Mouse (Mus musculus) kidney, adult 2 months (tissue): Measurements from ENCODE around the gene Bcat1. TPM values are rescaled to one million over a fixed set of nuclear protein-coding genes. Genes with fewer than 3 reads are reported as not detected.

ENCODE experiments used
- DNase-seq: peaks from one replicate; pipeline ENCODE4 v3.0.0; 2021
- H3K27ac ChIP-seq: fragments of 200-500 bp; 2 replicates; pipeline ENCODE4 v1.5.1; 2012; ENCODE audit warnings: low read depth, low read length, control low read depth, inconsistent platforms; ENCODE audit not compliant: insufficient read depth
- H3K27me3 ChIP-seq: fragments of 200-500 bp; replicated peaks from 2 replicates; pipeline ENCODE4 v1.6.1; 2012; ENCODE audit warnings: mild to moderate bottlenecking, moderate library complexity, low read length, inconsistent platforms; ENCODE audit not compliant: control insufficient read depth, insufficient read depth
- H3K36me3 ChIP-seq: fragments of 200-500 bp; 2 replicates; pipeline ENCODE4 v1.6.1; 2012; ENCODE audit warnings: mild to moderate bottlenecking, moderate library complexity, low read length, inconsistent platforms; ENCODE audit not compliant: control insufficient read depth, insufficient read depth
- H3K4me1 ChIP-seq: fragments of 200-500 bp; 2 replicates; pipeline ENCODE4 v1.6.1; 2011; ENCODE audit warnings: low read length; ENCODE audit not compliant: control insufficient read depth, insufficient read depth
- H3K4me3 ChIP-seq: fragments of 200-500 bp; 2 replicates; pipeline ENCODE4 v1.5.1; 2011; ENCODE audit warnings: mild to moderate bottlenecking, low read depth, low read length, control low read depth; ENCODE audit not compliant: insufficient read depth
- CTCF ChIP-seq: fragments of 200-500 bp; conservative IDR thresholded peaks from 2 replicates; pipeline ENCODE4 v1.5.1; 2011; ENCODE audit warnings: low read depth, mild to moderate bottlenecking, control low read depth, low read length, moderate library complexity, mixed read lengths; ENCODE audit not compliant: insufficient read depth, insufficient read length
- POLR2A ChIP-seq: fragments of 200-500 bp; IDR thresholded peaks from one replicate; pipeline ENCODE4 v1.6.1; 2011; ENCODE audit warnings: low read depth, low read length, control low read depth
- WGBS: fragments of 180-500 bp; shearing (Covaris S2); methylation state at CpG from one replicate; pipeline ENCODE4 v1.1.7; 2018; 5-methylcytosine and 5-hydroxymethylcytosine counted together
- polyA plus RNA-seq: library from polyadenylated mRNA; depleted of rRNA; stranded (reverse); fragments of >200 nt; gene quantifications from 2 replicates; pipeline ENCODE4 v1.2.3, GENCODE M21; 2012

Bcat1 gene
- polyA plus RNA-seq, 1 experiment = 10.2 TPM

DNA sequence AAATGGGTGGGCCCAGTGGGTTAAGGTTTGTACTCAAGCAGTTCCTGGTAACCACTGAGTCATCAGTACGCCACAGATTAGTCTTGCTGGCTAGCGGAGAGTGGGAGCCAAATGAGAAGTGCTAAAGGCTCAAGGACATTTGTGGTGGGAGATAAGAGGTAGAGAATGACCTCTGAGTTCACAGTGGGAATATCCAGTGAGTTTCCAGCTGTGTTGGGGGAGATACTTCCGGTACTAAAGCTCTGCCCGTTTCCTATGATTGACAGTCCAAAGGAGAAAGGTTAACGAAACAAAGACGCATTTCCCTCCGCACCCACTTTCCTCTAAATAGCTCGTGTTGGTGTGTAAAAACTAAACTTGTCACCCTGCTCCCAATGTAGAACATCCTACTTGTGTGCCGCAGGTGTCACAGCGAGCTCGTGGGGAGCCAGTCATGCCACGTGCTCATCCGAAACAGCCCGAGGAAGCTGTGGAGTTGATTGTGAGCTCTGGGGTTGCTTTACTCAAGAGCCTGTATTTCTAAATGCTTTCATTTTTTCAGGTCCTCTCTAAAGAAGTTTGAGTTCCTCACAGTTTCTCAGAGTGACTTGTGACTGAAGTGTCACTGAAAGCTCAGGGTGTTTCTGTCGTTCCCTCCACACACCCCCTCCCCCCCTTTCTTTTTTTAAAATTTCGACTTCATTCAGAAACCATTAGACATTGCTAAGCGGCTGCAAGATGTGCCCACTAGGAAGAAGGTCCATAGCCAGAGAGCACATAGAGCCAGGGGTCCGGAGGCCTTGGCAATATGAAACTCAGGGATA lies 45.0 kb upstream of the Bcat1 start:
- 41% methylated on average over 18 of the region's 18 CpGs for WGBS
- no peaks in the 10 kb centered on the region for H3K36me3 ChIP-seq
- no peak overlapping the region for H3K27ac ChIP-seq
- DNase-seq = peak; percentile 17
- H3K27me3 ChIP-seq = no peaks in the 10 kb centered on the region
- TF ChIP-seq CTCF = no peak
- TF ChIP-seq POLR2A = no peak
- no peaks in the 10 kb centered on the region; the same call in 1 of the 2 replicates for H3K4me1 ChIP-seq
- no peak overlapping the region for H3K4me3 ChIP-seq

DNA sequence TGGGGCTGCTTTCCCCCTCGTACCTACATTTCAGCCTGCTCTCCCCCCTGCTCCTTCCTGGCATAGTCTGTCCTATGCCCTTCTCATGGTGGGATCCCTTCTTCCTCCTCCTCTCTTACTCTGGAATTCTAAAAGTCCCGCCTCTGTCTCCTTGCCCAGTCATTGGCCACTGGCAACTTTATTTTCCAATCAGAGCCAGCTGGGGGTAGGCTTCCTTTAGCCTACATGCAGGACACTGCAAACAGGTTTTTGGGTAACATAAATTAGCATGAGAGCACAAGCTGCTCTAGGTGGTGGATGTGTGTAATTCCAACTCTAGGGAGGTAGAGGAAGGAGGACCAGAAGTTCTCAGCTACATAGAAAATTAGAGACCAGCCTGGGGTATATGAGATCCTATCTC lies 44.1 kb upstream of the Bcat1 start:
- WGBS = 86% methylated on average over 2 of the region's 2 CpGs
- no peak overlapping the region for H3K4me3 ChIP-seq
- H3K4me1 ChIP-seq = no peaks in the 10 kb centered on the region; the same call in 1 of the 2 replicates
- DNase-seq = no peak
- no peak overlapping the region for H3K27ac ChIP-seq
- no peaks in the 10 kb centered on the region for H3K27me3 ChIP-seq
- TF ChIP-seq POLR2A (no peak), CTCF (no peak)
- H3K36me3 ChIP-seq = no peaks in the 10 kb centered on the region

DNA sequence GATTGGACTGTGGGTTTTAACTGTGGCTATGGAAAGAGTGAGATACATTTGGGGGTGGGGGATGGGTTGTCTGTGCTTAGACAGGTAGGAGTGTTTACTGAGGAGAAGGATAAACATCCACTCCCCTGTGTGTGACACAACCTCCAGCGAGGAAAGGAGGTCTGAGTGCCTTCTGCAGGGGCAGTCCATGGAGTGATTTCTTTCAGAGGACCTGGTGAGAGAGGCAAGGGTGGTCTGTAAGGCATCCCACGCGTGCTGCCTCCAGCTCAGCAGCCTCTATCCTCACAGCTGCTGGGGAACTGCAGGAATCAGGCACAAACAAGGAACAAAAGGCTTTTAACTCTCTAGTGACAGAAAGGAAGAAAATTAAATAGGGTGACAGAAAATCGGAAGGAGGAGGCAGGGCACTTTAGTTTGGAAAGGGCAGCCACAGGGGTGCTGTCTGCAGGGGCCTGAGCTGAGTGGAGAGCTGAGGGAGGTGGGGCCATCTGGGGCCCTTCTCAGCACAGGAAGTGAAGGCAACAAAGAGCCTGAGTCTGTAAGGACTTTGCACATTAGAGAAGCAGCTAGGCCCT lies 40.2 kb upstream of the Bcat1 start:
- no peak overlapping the region for H3K4me3 ChIP-seq
- TF ChIP-seq CTCF (no peak), POLR2A (no peak)
- DNase-seq = no peak
- H3K4me1 ChIP-seq = no peaks in the 10 kb centered on the region
- H3K27ac ChIP-seq = no peak overlapping the region
- no peaks in the 10 kb centered on the region for H3K36me3 ChIP-seq
- WGBS = 45% methylated on average over 4 of the region's 4 CpGs
- H3K27me3 ChIP-seq = no peaks in the 10 kb centered on the region

DNA sequence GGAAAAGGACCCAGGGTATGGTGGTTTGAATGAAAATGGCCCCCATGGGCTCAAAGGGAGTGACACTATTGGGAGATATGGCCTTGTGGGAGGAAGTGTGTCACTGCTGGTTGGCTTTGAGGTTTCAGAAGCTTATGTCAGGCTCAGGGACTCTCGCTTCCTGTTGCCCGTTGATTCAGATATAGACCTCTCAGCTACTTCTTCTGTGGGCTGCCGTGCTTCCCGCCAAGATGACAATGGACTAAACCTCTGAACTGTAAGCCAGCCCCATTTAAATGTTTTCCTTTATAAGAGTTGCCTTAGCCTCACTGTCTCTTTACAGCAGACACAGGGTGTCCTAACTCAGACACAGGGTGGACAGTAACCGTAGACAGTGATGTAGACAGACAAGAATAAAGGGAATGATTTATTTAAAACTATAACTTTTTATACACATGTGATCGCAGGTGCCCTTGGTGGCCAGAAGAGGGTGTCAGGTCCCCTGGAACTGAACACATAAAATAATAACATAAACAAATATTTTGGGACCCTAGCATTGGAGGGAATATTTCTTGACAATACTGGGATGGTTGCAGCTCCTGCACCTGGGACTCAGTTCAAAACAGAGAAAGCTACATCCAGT lies 39.6 kb upstream of the Bcat1 start, which contains the start of gene Lrmp:
Gene Lrmp (plus strand): TSS at position 178 of the 622 bp plus-strand sequence.
- DNase-seq = no peak
- Histone ChIP-seq H3K36me3 (no peaks in the 10 kb centered on the region), H3K27me3 (no peaks in the 10 kb centered on the region), H3K4me3 (no peak within 1 kb of the TSS), H3K4me1 (no peaks in the 10 kb centered on the region), H3K27ac (no peak within 1 kb of the TSS)
- 80% methylated on average over 6 of the region's 6 CpGs for WGBS
- TF ChIP-seq CTCF (no peak), POLR2A (no peak)

DNA sequence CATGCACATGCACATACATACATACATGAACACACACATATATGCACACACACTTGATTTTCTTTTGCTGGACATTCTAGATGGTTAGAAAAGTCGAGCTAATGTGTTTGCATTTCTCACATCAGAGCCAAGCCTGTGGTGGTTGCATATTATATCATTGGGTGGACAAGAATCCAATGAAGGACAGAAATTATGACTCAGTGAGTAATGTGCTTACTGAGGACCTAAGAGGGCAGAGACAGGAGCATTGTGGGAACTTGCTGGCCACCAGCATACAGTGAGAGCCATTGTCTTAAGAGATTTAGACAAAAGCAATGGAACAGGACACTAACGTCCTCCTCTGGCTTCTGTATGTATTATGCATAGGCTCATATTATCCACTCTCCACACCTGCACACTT lies 38.6 kb upstream of the Bcat1 start:
- 89% methylated on average over 2 of the region's 2 CpGs for WGBS
- Histone ChIP-seq H3K4me1 (no peaks in the 10 kb centered on the region), H3K36me3 (no peaks in the 10 kb centered on the region)

DNA sequence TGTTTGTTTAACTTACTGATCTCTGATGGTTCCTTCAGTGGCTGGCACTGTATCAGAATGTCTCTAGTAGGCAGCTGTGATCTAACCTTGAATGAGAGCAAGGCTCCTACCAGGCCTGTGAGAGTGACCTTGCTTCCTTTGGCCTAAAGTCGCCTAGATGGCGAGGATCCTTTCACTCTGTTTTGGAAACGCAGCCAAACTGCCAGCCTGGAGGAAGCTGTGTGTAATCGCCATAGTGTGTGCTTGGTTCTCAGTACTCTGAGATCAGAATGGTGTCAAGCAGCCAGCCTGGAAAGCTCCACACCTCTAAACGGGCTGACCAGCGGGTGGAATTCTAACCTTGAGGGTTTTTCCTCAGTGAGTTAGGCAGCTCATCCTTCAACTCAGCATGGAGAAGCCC lies 36.9 kb upstream of the Bcat1 start:
- no peak for DNase-seq
- H3K4me1 ChIP-seq = no peaks in the 10 kb centered on the region
- no peak overlapping the region for H3K27ac ChIP-seq
- H3K27me3 ChIP-seq = no peaks in the 10 kb centered on the region
- no peaks in the 10 kb centered on the region for H3K36me3 ChIP-seq
- 64% methylated on average over 6 of the region's 6 CpGs for WGBS
- H3K4me3 ChIP-seq = no peak overlapping the region
- TF ChIP-seq POLR2A (no peak), CTCF (no peak)

More for the DNA sequence above, 38.6 kb upstream of the Bcat1 start:
- TF ChIP-seq CTCF = no peak
- TF ChIP-seq POLR2A = no peak
- Histone ChIP-seq H3K4me3 (no peak overlapping the region), H3K27me3 (no peaks in the 10 kb centered on the region), H3K27ac (no peak overlapping the region)
- no peak for DNase-seq

DNA sequence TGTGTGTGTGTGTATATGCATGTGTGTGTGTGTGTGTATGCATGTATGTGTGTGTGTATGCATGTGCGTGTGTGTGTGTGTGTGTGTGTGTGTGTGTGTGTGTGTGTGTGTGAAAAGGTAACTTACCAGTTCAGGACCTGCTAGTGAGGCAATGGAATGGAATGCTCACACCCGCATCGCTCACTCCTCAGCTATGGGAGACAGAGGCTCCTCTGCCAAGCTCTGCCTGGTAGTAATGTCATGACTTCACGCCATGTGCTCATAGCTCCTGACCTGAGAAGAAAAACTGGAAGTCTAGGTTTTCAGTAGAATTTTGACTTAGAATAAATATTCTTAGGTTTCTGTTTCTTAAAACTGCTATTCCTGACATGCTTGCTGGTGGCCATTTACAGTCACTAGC lies 34.8 kb upstream of the Bcat1 start:
- WGBS = 91% methylated on average over 4 of the region's 4 CpGs
- DNase-seq = no peak
- Histone ChIP-seq H3K4me3 (no peak overlapping the region), H3K27ac (no peak overlapping the region), H3K4me1 (no peaks in the 10 kb centered on the region), H3K36me3 (no peaks in the 10 kb centered on the region), H3K27me3 (no peaks in the 10 kb centered on the region)
- TF ChIP-seq CTCF = no peak
- TF ChIP-seq POLR2A = no peak
